Mouse (Mus musculus): ENCODE results near the gene Wdsub1.

DNA sequence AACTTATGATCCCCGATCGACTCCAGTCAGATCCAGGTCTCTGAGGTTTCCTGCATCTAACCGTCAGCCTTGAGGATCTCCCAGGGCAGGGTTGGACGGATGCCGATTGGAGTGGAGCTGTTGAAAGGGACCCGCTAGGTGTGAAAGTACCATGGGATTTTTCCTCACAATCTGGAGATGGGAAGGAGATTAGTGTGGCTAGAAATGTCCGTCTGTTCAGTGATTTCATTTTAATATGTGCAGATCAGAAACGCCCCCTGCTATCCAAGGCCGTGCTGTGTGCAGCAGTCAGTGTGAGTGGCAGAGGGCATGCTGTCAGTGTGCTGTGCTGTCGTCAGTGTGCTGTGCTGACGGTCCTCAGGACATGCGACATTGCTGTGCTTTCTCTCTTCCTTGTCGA lies 68.9 kb downstream of the Wdsub1 start:
- TF ChIP-seq CTCF (IDR thresholded peaks at IDR 0.05; ENCODE audit: extremely low read depth, insufficient read depth, low read length) (no peak), POLR2A (IDR thresholded peaks at IDR 0.05; ENCODE audit: extremely low read depth, insufficient read depth, low read length) (no peak)

Data from cortical plate, adult 2 months (tissue).